Mouse (Mus musculus) kidney, embryonic 15.5 days (tissue): ENCODE measurements around the gene Ankrd27. TPM values are rescaled to one million over a fixed set of nuclear protein-coding genes. Genes with fewer than 3 reads are reported as not detected.

ENCODE experiments used
- ATAC-seq: fragments of 200-750 bp; cut with Nextera tagmentation; replicated peaks from 2 replicates; pipeline ENCODE4 v1.8.0; 2017; ENCODE audit warnings: moderate TSS enrichment; ENCODE audit not compliant: low FRiP score
- H3K27ac ChIP-seq: fragments of 300-500 bp; sonication (generic); 2 replicates; pipeline ENCODE4 v1.5.1; 2015; ENCODE audit warnings: mild to moderate bottlenecking, inconsistent platforms
- H3K27me3 ChIP-seq: fragments of 300-500 bp; sonication (generic); 2 replicates; pipeline ENCODE4 v1.6.1; 2015; ENCODE audit warnings: inconsistent platforms
- H3K36me3 ChIP-seq: fragments of 300-500 bp; sonication (generic); 2 replicates; pipeline ENCODE4 v1.6.1; 2015; ENCODE audit warnings: inconsistent platforms
- H3K4me1 ChIP-seq: fragments of 300-500 bp; sonication (generic); 2 replicates; pipeline ENCODE4 v1.6.1; 2015; ENCODE audit warnings: inconsistent platforms
- H3K4me2 ChIP-seq: fragments of 300-500 bp; sonication (generic); 2 replicates; pipeline ENCODE4 v1.6.1; 2015; ENCODE audit warnings: moderate library complexity, mild to moderate bottlenecking, inconsistent platforms
- H3K4me3 ChIP-seq: fragments of 300-500 bp; sonication (generic); replicated peaks from 2 replicates; pipeline ENCODE4 v1.5.1; 2015; ENCODE audit warnings: mild to moderate bottlenecking, inconsistent platforms
- H3K9ac ChIP-seq: fragments of 300-500 bp; sonication (generic); 2 replicates; pipeline ENCODE4 v1.6.1; 2015; ENCODE audit warnings: mild to moderate bottlenecking, inconsistent platforms
- H3K9me3 ChIP-seq: fragments of 300-500 bp; sonication (generic); replicated peaks from 2 replicates; pipeline ENCODE4 v1.6.1; 2016; ENCODE audit warnings: inconsistent platforms
- WGBS: fragments of 180-500 bp; shearing (Covaris S2); methylation state at CpG from one replicate; pipeline ENCODE4 v1.1.7; 2015; ENCODE audit warnings: mixed read lengths; 5-methylcytosine and 5-hydroxymethylcytosine counted together
- polyA plus RNA-seq: library from polyadenylated mRNA; unstranded; fragments of >200 nt; fragmentation: Nextera tagmentation; extraction: Ambion mirVana; gene quantifications from 2 replicates; pipeline ENCODE4 v1.2.1, GENCODE M21; 2015

Ankrd27 gene
- polyA plus RNA-seq, 1 experiment from 2014 or later = 34.3 TPM

DNA sequence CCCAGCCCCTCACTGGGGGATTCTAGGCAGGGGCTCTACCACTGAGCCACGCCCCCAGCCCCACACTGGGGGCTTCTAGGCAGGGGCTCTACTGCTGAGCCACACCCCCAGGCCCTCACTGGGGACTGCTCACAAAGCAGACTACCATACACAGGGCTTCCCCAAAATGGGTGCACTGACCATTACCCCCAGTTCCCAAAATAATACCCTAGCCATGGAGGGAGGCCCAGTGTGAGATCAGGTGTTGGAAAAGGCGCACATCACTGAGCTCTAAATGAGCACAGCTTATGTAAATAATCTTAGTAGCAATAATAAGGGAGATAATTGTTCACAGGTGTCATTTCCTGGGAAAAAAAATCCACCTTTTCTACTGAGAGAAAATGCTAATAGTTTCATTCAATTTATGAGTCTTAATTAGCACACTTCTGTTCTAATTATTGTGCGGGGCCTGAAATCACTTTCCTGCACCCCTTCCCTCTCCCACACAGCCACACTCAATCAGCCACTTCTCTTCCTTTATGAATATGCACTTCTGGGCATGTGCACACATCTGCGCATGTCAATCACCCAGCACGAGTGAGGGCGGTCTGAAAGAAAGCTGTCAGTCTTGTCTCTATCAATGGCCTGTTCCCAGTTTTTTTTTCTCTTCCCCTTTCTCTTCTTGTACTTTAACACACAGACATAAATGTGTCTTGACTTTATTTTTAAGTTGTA, 97.5 kb downstream of the Ankrd27 start:
- WGBS = 74% methylated on average over 6 of the region's 6 CpGs
- peaks cover 30% of the 10 kb centered on the region for H3K4me1 ChIP-seq
- no peaks in the 10 kb centered on the region for H3K36me3 ChIP-seq
- H3K27ac ChIP-seq = no peak overlapping the region
- no peaks in the 10 kb centered on the region for H3K9me3 ChIP-seq
- no peak overlapping the region for H3K4me3 ChIP-seq
- ATAC-seq = no peak
- H3K27me3 ChIP-seq = no peaks in the 10 kb centered on the region
- no peak overlapping the region for H3K9ac ChIP-seq
- H3K4me2 ChIP-seq = no peak overlapping the region

GRCm38 (mm10) chr7:35686216-35686615, 100.2 kb downstream of the Ankrd27 start:
- Histone ChIP-seq H3K4me3 (peak overlapping the region; percentile 6; the same call in 1 of the 2 replicates), H3K9ac (no peak overlapping the region), H3K36me3 (peaks cover 15% of the 10 kb centered on the region), H3K4me2 (peak overlapping the region; percentile 48), H3K27ac (peak overlapping the region; percentile 24; the same call in 1 of the 2 replicates), H3K27me3 (no peaks in the 10 kb centered on the region), H3K9me3 (no peaks in the 10 kb centered on the region), H3K4me1 (peaks cover 37% of the 10 kb centered on the region)
- whole genome bisulfite sequencing = 30% methylated on average over 11 of the region's 11 CpGs
- ATAC-seq = peak; percentile 46; the same call in 1 of the 2 replicates

DNA sequence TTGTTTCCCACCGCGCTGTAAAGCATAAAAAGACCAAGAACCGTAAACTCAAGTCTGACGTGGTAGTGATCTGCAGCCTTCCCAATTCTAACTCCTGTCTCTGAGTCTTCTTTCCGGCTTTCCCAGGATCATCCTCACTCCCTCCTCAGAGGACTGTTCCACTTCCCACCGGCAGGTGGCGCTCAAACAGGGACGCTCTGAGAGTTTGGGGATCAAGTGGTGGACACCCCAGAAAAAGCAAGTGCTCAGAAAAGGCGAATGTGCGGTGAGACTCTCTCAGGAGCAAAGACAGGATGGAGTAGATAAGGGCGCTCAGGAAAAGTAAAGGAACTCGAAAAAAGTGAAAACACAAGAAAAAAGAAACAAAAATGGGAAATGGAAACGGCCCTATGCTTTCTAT, 100.7 kb downstream of the Ankrd27 start:
- WGBS = 23% methylated on average over 13 of the region's 13 CpGs
- peak overlapping the region; percentile 6 for H3K4me3 ChIP-seq

DNA sequence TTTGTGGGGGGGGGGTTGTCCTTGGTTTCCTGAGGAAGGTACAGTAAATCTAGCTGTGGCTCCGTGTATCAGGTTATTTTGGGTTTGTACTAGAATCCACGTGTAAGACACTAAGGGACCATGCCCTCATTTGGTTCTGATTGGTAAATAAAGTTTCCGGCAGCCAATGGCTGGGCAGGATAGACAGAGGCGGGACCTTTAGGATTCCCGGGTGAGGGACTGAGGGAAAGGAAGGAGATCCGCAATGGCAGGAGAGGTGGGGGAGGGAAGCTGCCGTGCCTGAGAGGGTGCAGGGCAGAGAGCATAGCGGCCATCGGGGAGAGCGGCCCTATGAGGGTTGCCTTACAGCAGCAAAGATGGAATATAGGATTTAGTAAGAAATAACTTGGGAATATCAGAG, 101.2 kb downstream of the Ankrd27 start:
- no peaks in the 10 kb centered on the region for H3K9me3 ChIP-seq
- ATAC-seq = peak; percentile 67
- H3K4me3 ChIP-seq = peak overlapping the region; percentile 6
- H3K27me3 ChIP-seq = no peaks in the 10 kb centered on the region
- H3K36me3 ChIP-seq = peaks cover 16% of the 10 kb centered on the region
- WGBS = 18% methylated on average over 10 of the region's 10 CpGs
- peaks cover 37% of the 10 kb centered on the region for H3K4me1 ChIP-seq
- no peak overlapping the region for H3K9ac ChIP-seq
- no peak overlapping the region for H3K27ac ChIP-seq
- peak overlapping the region; percentile 48 for H3K4me2 ChIP-seq

More for the DNA sequence above, 100.7 kb downstream of the Ankrd27 start:
- Histone ChIP-seq H3K27me3 (no peaks in the 10 kb centered on the region), H3K4me2 (peak overlapping the region; percentile 48), H3K27ac (peak overlapping the region; percentile 24; the same call in 1 of the 2 replicates), H3K9ac (no peak overlapping the region), H3K9me3 (no peaks in the 10 kb centered on the region), H3K4me1 (peaks cover 37% of the 10 kb centered on the region), H3K36me3 (peaks cover 15% of the 10 kb centered on the region)
- ATAC-seq = no peak

DNA sequence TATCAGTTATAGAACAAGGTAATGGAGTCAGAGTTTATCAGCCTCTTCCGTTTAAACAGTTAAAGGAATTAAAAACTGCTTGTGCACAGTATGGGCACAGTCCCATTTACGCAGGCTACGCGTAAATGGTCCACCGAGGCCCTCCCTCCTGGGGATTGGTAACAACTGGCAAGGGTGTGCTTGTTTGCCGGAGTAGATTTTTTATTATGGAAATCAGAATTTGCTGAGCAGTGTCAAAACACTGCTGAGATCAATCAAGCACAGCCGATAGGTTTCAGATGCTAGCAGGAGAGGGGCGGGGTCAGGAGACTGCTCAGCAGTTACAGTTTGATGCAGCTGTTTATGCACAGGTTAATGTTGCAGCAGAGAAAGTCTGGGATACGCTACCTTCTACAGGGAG, 102.2 kb downstream of the Ankrd27 start:
- no peak overlapping the region for H3K27ac ChIP-seq
- H3K9me3 ChIP-seq = no peaks in the 10 kb centered on the region
- H3K4me2 ChIP-seq = no peak overlapping the region
- no peak overlapping the region for H3K4me3 ChIP-seq
- H3K27me3 ChIP-seq = no peaks in the 10 kb centered on the region
- peaks cover 37% of the 10 kb centered on the region for H3K4me1 ChIP-seq
- 63% methylated on average over 9 of the region's 9 CpGs for WGBS
- H3K9ac ChIP-seq = no peak overlapping the region
- H3K36me3 ChIP-seq = peaks cover 18% of the 10 kb centered on the region
- no peak for ATAC-seq

Other genes with a start within 250 kb of the Ankrd27 start
- 19.4 and 20.2 TPM in 2 replicates for gene Faap24, start 189.4 kb upstream of the Ankrd27 start, polyA plus RNA-seq
- gene Cep89, start 189.2 kb upstream of the Ankrd27 start, polyA plus RNA-seq = 53.9 and 63.3 TPM in 2 replicates
- gene Slc7a9, start 137.4 kb upstream of the Ankrd27 start, polyA plus RNA-seq = 8.4 and 9.2 TPM in 2 replicates
- gene Tdrd12, start 48.5 kb upstream of the Ankrd27 start, polyA plus RNA-seq = 0.23 and 0.43 TPM in 2 replicates
- 66.6 and 68.0 TPM in 2 replicates for gene Nudt19, start 29.9 kb upstream of the Ankrd27 start, polyA plus RNA-seq
- 0.23 TPM in 2 replicates for gene Rgs9bp, start 662 bp upstream of the Ankrd27 start, polyA plus RNA-seq
- 240 and 241 TPM in 2 replicates for gene Pdcd5, start 61.3 kb downstream of the Ankrd27 start, polyA plus RNA-seq
- 26.1 and 26.9 TPM in 2 replicates for gene Dpy19l3, start 168.2 kb downstream of the Ankrd27 start, polyA plus RNA-seq
- 20.3 and 21.5 TPM in 2 replicates for gene Zfp507, start 216.8 kb downstream of the Ankrd27 start, polyA plus RNA-seq